Mouse (Mus musculus) cerebellum, adult 11-12 months (tissue): ENCODE results near the gene Iqcn.

ENCODE experiments used
- DNase-seq: peaks from one replicate; pipeline ENCODE4 v3.0.0; 2022

Iqcn gene

DNA sequence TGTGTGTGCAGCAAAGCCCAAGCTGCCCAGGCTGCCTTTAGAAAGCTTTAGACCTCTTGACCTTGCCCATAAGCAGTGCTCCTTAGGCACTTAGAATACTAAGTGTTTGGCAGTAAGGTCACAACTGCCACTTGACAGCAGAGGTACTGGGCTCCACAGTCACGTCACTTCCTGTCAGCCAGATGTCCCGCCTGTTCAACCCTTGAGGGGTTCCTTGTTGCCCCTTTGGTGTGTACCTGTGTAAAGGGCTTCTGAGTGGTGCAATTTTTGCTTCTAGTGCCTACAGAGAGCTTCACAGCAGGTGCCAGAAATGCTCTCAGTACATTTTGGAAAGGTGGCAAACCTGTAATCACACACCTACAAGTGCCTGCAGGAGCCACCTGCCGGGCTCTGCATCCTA, 35.0 kb downstream of the Iqcn start:
- DNase-seq = no peak

- no peak for DNase-seq
These were observed 38.4 kb downstream of the Iqcn start for GRCm38 (mm10) chr8:70741661-70742060.

GRCm38 (mm10) chr8:70742176-70742575, 38.9 kb downstream of the Iqcn start:
- no peak for DNase-seq

GRCm38 (mm10) chr8:70742981-70743655, 39.9 kb downstream of the Iqcn start:
- DNase-seq = no peak

DNA sequence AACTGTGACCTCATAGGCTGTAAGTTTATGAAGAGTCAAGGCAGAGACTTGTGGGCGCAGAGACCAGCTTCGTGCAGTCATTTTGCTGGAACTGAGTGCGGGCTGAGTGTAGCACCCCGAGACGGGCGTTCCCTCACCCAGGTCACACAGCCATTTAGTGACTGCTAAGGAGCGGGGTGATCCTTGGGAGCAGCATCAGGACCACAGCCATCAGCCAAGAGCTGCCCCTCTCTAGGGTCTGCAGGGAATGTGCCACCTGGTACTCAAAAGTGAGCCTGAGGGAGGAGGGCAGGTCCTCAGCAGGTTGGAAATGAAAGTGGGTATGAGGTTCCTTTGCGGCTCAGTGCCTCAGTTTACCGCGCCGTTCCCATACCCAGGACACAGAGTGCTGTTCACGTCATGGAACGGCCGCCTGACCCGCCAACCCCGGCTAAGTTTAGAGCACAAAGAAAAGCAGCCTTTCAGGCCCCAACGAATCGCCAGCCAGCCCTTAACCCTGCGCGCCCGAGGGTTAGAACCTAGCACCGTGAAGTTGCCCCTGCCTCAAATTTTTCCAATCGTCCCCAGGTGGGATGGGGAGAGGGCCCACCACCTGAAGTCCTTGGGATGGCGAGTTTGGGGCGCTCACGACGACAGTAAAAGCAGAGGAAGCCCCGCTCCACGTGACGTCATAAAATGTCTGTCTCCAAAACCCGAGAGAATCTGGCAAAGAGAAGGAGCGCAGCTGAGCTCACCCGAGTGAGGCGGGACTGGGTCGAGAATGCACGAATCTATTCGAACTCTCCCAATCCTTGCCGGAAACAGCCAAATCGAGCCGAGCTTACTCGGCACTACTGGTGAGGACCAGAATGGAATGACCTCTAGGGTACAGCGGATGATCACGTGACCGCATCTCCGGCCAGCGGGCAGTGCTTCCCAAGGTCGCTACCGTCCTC, 40.7 kb downstream of the Iqcn start:
- peak; percentile 30 for DNase-seq

DNA sequence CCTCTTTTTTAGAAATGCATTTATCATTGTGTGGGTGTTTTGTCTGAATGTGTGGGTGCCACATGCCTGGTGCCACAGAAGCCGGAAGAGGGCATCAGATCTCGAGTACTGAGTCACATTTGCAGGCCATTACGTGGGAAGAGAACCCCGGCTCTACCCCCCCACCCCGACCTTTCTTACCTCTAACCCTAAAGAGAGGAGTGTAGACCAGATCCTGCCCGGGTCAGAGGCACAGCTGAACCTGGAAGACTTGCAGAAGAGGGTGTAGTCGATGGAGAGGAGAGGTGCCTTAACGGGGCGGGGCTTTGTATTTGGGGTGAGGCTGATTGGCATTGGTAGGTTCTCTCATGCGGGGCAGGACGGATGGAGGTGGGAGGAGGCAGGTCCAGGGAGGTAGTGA, 41.5 kb downstream of the Iqcn start:
- DNase-seq = peak; percentile 12

DNA sequence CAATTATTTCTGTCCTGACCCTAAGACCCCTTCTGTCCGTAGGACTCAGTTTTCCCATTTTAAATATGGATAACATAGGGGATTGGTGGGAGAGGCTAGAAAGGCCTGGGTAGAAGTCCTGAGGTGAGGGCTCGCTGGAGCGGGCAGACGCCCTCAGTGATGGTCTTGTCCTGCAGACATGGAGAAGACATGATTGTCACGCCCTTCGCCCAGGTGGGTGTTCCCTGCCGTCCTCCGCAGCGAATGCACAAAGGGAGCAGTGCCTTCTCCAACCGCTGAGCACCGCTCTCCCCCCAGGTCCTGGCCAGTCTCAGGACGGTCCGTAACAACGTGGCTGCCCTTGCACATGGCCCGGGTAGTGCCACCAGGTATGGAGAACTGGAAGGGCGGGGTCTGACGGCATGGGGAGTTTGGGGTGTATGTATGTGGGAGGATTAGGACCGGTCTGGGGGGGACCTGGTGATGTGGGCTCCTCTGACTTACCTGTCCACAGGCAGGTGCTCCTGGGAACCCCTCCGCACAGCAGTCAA, 42.5 kb downstream of the Iqcn start:
- peak; percentile 13 for DNase-seq

- DNase-seq = no peak
These were observed 43.4 kb downstream of the Iqcn start for GRCm38 (mm10) chr8:70746676-70747075.

- no peak for DNase-seq
These were observed 44.1 kb downstream of the Iqcn start for GRCm38 (mm10) chr8:70747211-70747890.

GRCm38 (mm10) chr8:70748246-70749096, 45.2 kb downstream of the Iqcn start:
- no peak for DNase-seq

DNA sequence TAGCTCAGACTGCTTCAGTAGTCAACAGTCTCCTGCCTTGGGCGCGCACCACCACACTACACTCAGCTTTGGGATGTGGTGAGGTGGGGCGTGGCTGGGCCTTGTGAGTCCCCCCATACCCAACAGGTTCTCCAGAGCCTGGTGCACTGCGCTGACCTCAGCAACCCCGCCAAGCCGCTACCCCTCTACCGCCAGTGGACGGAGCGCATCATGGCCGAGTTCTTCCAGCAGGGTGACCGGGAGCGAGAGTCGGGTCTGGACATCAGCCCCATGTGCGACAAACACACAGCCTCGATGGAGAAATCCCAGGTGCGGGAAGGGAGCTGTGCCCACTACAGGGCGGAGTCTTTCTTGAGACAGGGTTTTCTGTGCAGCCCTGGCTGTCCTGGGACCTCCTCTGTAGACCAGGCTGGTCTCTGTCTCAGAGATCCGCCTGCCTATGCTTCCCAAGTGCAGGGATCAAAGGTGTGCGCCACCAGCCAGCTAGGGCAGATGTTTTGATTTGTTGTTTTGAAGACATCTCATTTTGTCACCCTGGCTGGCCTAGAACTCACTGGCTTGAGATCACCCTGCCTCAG, 45.9 kb downstream of the Iqcn start:
- peak; percentile 16 for DNase-seq

- DNase-seq = peak; percentile 18
These were observed 46.9 kb downstream of the Iqcn start for GRCm38 (mm10) chr8:70750128-70750680.

DNA sequence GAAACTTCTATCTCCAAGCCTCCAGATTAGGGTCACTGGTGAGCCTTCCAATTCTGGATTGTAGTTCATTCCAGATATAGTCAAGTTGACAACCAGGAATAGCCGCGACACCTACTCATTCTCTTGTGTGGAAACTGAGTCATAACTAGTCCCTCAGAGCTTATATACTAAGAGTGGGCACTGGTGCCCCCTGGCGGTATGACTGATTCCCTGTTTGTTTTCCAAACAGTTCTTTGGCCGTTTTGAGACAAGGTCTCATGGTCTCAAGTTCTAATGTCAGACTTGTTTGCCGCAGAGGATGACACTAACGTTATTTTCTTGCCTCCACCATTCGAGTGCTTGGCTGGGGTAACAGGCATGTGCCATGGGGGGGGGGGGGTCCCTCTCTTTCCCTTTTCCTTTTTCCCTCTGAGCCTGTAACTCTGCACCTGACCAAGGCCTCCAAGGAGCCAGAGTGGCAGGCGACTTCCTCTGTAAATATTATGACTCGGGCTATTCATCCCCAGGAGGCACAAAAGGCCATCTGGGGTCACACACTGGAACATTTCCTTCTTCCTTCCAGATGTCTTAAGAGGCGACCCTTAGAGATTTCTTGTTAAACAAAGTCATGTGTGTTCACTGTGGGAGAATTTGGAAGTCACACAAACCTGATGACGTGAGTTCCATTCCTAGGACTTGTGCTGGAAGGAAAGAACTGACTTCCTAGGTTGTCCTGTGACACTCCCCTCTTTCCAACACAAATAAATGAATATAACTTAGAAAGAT, 48.9 kb downstream of the Iqcn start:
- DNase-seq = peak; percentile 62

DNA sequence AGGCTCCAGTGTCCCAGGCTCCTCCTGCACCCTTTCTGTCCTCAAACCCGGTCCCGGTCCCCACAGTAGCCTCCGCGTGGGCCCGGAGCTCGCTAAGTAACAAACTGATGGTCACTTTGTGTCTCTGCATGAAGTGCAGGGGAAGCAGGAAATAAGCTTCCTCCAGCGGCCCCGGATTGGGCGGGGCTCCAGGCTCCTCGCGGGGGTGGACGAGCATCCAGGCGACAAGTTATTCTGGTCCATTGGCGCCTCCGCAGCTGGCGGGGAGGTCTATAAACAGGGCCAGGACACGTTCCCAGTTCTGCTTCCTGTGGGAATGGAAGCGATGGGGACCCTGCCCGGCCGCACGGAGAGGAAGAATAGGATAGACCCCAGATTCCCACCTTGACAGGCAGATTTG, 49.9 kb downstream of the Iqcn start:
- DNase-seq = peak; percentile 67

- peak; percentile 98 for DNase-seq
These were observed 51.0 kb downstream of the Iqcn start, which contains the start of gene Rab3a for GRCm38 (mm10) chr8:70754043-70754870. Gene Rab3a, plus strand, starts transcription at chr8:70754679.

DNA sequence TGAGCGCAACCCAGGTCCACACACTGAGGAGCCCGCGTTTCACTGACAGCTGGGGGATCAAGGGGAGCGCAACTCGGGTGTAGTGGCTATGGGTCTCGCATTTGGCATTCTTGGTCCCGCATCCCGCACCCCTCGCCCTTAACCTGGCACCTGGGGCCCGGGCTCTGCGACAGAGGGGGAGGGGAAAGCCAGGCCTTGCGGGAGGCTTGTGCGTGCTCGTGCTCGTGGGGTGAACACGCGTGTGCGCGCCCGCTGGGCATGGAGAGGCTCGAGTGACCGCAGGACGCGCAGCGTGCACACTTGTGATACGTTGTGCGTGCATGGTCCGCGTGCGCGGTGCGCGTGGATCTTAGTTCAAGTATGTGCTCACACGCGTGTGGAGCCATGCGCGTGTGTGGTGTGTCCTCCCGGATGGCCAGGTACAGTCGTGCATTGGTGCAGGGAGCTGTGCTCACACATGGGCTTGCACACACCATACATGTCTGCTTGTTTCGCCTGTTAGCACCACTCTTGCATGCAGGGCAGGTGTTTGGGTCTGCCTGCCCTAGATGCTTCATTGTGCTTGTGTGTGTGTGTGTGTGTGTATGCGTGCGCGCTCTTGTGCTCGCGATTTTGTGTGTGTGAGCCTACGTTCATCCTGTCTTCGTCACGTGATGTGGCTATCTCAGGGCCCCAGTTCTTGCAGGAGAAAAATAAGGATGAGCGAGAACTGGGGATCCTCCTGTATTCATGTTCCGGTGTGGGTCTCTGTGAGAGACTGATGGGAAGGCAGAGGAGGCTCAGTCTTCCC, 51.8 kb downstream of the Iqcn start:
- DNase-seq = peak; percentile 90

DNA sequence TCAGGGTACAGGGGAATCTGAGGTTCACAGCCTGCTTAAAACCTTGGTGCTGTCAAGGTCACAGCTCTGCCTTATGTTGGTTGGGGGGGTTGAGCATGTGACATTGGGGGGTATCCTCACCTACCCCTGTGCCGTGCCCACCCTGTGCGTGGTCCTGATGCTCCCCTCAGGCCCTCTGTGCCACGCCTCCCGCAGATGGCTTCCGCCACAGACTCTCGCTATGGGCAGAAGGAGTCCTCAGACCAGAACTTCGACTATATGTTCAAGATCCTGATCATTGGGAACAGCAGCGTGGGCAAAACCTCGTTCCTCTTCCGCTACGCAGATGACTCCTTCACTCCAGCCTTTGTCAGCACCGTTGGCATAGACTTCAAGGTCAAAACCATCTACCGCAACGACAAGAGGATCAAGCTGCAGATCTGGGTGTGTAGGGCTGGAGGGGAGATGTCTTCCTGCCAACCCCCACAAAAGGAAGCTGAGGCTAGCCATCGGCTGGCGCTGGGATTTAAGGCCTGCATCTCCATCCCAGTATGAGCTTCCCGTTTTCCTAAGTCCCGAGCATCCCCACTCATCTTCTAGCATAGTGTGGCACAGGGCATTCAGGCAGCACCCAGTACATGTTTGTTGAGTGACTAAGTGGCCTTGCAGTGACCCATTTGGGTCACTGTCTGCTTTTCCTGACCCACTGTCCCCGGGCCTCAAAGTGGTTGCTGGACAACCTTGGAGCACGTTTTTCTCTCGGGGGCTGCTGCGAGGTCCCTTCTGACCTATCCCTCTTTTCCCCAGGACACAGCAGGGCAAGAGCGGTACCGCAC, 52.6 kb downstream of the Iqcn start:
- DNase-seq = peak; percentile 65

- DNase-seq = peak; percentile 55
These were observed 53.3 kb downstream of the Iqcn start for GRCm38 (mm10) chr8:70756476-70757040.
